Mouse (Mus musculus) MN1 (cell line): ENCODE results near the gene Ift140.

Experiments
- DNase-seq: peaks from one replicate; pipeline ENCODE4 v3.0.0-alpha.2; 2016; ENCODE audit warnings: low spot score

The Ift140 gene

DNA sequence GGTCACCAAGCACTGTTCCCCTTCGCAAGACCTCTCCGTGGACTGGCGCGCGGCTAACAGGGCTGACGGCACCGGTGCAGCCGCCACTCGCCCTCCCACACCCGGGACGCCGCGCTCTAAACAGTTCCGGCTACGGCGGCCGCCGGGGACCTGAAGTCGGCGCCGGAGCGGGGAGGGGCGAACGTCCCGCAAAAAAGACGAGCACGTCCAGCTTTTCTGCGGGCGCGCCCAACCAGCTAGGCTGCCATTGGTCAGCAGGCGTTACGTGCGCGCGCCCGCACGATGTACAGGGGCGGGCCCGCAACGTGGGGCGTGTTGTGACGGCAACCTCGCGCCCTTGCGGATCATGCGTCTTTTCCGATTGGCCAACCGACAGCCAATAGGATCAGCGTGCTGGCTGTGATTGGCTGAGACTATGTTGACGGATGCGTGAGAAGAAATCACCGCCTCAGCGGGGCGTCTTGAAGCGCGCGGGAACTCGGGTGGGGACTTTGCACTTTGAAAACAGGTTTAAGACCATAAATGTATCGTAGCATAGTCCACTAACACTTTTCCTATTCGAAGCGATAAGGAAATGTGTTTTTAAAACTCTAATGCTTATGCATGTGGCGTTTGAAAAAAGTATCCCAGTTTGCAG, at the start of gene Ift140, which contains the start of gene Cramp1l:
Gene Ift140, plus strand, starts transcription at position 431 of the 637 bp plus-strand sequence.
Gene Cramp1l, minus strand, starts transcription at position 134 of the 637 bp plus-strand sequence.
- peak; percentile 99 for DNase-seq

DNA sequence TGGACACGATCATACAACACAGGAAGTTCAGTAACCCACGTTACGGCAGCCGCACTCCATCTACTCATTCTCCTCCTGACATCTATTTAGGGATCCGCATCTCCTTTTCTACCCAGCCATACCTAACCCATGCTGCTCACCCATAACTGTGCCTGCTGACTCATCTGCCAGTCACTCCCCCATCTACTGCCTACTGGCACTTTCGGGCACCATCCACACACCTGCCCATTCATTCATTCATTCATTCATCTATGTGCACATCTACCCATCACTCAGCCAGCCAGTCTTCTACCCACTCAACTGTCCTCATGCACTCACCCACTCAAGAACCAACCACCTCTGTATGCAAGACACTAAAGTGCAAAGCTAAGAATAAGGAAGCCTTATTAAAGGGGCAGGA, 28.7 kb upstream of the Ift140 start:
- no peak for DNase-seq

DNA sequence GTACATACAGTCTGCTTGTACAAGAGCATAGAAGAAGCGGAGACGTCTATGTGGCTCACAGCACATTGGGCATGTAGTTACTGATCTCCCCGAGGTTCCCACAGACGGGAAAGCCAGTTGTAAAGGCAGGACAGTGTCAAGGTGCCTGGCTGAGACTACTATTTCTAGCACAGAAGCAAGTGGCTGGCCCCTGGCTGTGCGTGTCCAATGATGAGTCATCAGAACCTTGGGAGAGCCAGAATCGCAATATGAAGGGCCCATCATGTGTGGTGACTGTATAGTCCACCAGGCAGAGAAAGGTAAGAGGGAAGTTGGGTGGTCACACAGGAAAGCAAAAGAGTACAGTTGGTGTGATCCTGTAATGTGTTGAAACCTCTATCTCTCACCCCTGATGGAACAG, 21.2 kb upstream of the Ift140 start:
- DNase-seq, result no peak

DNA sequence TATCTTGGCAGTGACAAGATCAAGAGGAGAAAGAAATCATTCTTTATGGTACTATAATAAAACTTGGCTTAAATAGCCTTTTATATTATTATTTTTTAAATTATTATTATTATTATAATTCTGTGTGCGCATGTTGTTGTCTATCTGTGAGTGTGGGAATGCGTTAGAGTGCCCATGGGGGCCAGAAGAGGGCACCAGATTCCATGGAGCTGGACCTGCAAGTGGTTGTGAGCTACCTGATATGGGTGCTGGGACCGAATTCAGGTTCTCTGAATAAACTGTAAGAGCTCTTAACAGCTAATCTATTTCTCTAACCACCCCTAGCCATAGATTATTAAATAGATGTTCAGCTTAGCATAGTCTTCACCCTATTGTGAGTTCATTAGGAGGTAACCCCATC, 10.8 kb upstream of the Ift140 start:
- no peak for DNase-seq

DNA sequence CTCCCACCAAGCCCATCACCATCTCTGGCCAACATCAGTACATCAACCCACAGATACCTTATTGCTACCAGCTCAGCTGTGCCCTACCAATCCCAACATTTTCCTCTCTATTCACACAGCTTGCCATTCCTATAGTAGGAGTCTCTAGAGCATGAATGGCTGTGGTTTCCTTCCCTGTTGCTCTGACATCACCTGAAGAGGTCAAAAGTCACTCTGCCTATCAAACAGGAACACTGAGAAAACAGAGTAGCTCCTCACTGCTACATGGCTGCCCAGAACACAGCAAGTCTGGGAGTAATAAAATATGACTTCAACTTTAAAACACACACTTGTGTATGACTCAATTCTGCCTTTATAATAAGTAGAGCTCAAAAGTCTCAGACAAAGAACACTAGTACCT, 8.4 kb upstream of the Ift140 start:
- DNase-seq, result no peak

DNA sequence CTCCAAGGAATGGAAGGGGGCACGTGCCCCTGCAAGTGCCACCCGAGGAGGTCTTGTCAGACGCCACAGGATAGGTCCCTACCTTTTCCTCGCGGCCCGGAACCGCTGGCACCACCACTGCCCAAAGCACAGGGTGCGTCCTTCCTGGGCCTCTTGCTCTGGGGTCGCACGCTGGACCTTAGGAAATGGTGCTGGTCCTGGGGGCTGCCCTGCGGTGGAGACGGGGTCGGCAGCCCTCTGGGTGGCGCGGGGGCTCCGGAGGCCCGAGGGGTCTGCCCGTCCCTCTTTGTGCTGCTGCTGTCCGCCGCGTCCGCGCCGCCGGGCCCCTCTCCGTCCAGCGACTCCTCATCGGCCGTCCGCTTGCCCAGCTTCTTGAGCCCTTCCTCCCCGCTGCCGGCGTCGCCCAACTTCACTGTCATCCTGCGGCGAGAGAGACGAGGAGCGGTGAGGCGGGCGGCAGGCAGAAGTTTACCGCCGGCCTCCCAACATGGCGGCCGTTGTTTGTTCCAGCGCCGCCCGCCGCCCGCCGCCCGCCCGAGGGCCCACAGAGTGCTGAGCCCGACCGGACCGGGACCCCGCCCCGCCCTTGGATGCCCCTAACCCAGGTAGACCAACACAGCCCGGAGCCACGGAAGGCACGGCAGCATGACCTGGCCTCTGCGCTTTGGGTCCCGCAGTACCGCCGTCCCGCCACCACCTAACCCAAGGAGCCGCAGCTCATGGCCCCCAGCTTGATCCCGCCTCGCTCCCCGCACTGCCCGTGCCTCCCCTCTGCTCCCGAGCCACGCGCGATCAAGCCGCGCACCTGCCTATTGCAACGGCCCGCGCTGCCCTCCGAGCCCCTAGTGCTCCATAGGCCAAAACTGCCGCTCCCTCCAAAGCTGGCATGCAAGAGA, 2.0 kb upstream of the Ift140 start:
- peak; percentile 58 for DNase-seq

DNA sequence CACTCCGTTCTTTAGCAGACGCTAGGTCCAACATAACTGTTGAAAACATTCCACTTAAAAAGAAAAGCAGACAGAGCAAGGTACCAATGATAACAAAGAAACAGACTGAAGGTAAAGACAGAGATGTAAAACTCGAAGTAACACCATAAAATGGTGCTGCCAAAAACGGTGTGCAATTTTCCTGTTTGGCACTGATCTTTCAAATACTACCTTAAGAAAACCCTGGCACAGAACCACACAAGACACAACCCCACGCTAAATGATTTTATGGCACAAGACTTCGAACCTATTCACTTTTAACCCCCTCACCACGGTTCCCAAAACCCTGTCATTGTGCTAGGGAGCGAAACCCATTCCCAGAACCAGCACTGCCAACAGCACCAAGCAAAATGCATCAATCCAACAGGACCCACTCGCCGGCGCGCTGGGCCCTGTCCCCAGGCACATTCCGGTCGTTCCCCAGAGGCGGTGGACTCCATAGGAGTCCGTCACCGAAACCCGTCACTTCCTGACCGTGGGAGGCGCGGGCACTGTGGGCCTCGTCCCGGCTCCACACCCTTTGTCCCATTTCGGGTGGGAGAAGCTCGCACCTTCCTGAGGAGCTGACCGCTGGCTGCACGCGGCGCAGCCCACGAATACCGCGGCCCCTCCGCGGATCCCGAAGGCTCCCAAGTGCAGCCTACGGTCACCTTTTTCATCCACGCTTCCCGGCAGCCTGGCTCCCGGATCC, 879 bp upstream of the Ift140 start:
- DNase-seq, result peak; percentile 75

DNA sequence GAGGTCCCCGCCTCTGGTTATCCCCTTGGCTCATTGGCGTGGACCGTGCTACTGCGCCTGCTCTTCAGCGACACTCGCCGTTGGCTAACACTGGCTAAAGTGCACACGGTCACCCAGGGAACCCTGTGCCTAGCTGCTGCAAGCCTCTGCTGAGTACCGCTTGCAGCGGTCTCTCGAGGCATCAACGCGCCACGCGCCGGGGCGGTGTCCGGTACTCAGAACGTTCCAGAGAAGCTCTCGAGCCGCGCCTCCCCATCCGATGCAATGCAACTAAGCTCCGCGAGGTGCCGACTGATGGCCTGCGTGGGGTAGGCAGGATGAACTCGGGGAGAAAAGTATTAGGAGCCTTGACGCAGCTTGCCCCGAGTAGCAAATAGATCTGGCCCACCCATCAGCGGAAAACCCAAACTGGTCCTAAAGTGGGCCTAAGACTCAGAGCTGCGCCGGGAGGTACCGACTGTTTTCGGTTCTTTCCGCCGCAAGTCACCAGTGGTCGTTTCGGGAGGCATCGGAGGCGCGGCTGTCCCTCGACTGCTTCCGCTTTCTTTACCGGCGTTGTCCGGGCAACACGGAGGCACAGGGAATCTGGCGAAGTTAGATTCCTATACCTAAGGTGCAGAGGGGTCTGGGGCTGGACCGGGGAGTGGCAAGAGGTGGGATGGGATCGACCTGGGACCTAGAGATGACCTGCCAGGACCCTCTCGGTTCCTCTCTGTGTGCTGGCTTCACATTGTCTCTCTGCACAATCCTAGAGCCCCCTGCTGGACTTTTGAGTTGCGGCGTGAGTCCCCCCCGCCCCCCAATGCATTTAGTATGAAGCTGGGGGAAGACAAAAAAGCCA, 627 bp downstream of the Ift140 start:
- DNase-seq, result peak; percentile 87

DNA sequence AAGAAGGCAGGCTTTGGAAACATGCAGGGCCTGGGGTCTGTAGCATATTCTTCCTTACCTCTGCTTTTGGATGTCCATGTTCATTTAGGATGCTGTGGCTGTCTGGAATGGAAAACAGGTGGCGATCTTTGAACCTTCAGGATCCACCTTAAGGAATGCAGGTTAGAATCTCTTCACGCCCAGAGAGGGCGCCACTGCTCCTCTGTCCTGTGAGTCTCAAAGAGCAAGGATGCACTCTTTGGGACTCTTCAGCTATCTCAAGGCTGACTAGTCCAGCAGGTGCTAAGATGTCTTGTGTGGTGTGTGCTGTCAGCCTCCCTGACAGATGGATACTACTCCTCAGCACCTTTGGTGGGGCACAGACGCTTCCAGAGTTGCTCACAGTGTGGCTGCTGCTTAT, 20.3 kb downstream of the Ift140 start:
- DNase-seq, result no peak

DNA sequence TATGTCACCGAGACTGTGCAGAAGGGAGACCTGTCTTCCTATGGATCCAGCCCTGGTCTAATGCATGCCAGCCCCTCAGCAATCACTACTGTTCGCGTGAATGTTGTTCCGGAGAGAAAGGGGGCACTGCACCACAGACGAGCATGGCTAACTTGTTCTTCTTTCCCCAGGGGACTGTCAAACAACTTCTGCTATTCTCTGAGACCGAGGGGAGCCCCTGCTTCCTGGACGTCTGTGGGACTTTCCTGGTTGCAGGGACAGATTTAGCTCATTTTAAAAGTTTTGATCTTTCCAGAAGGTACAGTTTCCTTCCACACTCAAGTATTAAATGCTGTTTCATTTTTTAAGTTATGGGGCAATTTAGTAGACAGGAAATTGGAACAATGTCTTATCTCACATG, 29.0 kb downstream of the Ift140 start:
- no peak for DNase-seq

DNA sequence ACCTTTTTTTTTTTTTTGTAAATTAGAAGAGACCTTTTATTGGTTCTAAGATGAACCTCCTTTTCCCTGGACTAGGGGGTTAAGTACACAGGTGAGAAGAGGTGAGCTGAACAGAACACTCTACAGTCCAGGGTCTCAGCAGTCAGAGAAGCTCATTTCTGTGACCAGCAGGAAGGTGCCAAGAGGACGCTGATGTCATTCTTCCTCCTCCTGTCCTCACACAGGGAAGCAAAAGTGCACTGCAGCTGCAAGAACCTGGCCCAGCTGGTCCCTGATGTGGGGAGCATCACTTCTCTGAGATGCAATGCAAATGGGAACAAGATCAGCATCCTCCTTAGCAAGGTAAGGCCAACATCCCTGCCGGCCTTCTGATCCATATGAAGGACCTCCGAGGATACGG, 29.4 kb downstream of the Ift140 start:
- no peak for DNase-seq

DNA sequence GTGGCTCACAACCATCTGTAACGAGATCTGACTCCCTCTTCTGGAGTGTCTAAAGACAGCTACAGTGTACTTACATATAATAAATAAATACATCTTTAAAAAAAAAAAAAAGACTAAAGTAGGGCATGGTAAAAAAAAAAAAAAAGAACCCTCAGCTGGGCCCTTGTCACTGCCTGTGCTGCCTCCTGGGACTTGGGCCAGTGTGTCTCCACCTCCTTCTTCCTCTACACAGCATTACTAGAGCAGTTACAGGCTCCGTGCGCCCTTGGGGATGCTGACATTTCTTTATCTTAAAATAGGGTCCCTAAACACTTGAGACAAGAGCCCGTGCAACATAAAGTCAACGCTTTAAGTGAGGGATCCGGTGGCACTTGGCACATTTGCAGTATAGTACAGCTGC, 31.3 kb downstream of the Ift140 start:
- DNase-seq, result no peak

DNA sequence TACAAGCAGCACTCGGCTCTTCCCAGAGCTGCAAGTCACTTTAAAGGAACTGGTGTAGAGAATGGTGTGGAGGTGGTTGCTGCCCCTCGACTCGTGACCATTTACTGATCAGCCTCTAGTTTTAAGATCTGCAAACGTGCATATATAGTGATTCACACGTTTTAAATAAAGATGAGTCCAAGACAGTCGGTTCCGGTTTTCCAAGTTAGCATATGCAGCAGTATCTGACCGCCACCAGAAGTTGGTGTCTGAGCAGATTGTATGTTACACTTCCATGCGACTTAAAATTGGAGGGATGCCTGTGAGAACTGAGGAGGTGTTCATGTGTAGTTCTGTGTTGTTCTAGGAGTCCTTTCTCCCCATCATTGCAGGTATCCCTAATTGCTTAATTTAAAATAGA, 37.4 kb downstream of the Ift140 start:
- no peak for DNase-seq

DNA sequence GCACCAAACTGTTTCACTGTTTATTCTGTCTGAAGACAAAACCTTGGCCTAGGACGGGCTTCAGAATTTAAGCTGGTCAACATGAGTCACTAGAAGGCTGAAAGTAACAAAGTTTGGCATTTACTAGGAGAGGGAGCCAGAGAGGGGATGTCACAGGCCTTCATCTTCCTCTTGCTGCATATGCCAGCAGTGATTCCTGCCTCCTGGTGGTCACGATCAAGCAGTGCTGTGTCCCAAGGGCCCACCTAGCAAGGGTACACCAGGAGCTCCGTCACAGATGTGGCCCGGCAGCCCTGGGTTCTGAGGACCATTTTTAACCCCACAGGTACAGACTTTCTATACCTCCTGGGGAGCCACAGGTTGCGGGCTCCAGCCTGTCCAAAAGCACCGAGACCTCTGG, 41.2 kb downstream of the Ift140 start:
- no peak for DNase-seq

DNA sequence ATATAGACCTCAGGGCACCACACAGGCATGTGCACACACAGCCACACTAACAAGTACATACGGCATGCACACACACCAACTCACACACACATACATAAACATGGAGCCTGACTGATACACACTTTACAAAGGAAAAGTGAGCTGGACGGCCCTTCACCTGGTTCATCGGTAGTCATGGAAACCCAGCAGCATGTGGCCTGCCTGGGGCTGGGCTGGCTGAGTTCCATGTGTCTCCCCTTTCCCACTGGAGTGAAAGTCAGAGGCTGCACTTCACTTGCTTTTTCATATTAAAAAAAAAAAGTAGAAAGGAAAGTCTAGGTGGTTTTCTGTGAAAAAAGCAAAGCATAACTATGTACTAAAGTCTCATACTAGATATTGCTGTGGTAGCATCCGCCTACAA, 47.4 kb downstream of the Ift140 start:
- DNase-seq, result no peak

DNA sequence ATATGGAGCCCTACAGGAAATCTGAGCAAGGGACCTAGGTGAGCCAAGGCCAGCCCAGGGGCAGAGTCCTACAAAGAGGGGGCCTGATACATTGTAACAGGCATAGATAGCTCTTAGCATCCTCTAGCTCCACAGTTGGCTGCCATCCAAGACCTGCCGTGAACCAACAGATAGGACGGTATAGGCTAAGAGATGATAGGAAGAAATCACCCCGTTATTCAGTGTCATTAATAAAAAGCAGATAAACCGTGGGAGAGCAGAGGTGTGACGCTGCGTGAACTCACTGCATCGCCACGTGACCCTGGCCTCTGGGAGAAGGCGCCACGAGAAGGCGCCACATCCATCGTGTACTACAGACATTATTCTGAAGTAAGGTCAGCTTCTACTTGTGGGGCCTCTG, 48.0 kb downstream of the Ift140 start:
- no peak for DNase-seq

DNA sequence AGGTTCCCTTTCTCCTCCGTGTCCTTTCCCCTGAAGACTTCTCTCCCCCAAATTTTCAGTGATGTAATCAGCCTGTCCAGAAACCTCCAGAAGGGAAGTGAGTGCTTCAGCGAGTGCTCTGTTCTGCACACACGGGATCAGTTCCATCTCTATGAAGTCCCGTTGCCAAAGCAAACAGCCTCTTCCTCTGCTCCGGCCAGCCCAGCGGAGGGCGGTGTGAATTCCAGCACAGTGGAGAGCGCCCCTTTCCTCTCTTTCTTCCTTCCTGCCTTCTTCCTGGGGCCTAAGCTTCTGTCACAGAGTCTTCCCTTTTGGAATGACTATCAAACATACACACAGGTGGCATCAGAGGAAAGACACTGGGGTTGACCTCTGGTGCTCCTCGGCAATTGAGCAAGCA, 48.5 kb downstream of the Ift140 start:
- DNase-seq, result no peak

DNA sequence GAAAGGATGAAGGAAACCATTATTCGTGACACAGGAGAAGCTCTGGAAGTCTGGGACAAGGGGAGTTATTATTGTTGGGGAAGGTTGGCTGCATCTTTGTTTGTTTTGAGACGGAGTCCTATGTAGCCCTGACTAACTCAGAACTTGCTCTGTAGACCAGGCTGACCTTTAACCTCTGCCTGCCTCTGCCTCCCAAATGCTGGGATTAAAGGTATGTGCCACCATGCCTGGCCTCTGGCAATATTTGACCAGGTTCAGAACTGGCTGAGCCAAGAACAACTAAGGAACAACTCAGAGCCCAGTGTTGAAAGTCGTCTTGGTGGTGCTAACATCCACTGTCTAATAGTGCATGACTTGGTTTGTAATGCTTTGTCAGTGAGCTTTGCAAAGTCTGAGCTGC, 49.3 kb downstream of the Ift140 start:
- no peak for DNase-seq

DNA sequence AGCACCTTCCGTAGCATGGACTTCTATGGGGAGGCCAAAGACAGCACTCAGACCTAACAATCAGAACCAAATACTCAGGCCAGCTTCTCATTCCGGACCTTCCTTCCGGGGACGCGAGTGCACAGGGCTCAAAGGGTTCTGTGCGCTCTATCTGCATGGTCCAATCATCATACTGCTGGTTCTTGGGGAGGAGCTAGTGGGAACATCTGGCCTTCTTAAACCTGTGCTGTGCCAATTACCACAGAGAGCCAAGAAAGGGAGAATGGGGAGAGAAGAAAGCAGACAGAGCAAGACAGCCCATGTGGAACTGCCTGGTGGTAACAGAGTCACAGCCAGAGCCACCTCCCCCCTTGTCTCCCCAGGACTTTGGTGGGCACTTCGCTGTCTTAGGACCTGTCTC, 50.7 kb downstream of the Ift140 start:
- DNase-seq, result no peak

DNA sequence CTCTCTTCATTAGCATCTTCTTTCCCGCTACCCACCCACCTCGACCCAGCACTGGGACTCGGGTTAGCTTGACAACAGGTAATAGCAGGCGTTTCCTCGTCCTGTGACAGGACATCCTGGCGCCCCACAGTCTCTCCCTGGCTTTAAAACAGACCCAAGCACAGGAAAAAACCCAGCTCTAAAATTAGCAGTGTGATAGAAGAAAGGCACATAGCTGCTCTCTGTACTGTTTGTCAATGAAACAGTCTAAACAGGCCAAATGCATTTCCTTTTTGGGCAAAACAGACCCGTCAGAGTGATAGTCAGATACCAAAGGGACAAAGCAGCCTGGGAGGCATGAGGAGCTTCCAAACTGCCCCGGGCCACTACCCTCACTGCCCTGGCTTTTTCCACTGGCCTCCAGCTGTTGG, 51.6 kb downstream of the Ift140 start:
- no peak for DNase-seq

DNA sequence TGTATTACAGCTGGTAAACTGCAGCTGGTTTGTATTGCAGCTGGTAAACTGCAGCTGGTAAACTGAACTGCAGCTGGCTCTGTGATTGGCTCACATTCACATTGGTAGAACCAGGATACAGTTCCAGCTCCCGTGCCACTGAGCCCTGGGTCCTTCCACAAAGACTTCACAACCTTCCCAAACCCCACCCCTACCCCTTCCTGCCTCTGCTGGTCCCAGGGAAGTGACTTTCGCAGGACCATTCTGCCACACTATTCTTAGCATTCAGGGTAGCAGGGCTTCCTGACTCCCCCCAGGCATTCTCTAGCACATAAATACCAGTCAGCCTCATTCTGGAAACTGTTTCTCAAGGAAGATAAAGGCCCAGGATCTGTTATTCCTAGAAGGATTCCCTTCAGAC, 52.8 kb downstream of the Ift140 start:
- DNase-seq, result no peak

DNA sequence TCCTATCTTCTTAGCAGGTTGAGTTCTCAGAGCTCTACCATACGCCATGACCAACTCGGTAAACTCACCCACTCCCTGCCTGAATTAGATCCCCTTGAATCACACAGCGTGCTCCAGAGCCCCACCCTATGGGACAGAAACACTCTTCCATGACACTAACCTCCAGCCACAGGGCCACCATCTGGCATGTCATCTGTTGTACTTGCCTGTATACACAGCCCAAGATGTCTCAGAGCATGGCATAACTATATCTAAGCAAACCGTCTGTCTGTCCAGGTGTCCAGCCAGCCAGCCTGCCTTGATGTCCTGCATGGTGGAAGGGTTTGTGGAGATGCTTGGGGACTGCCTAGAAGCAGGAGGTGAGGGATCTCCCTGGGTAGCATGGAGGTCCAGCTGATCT, 61.0 kb downstream of the Ift140 start:
- no peak for DNase-seq
